Mouse (Mus musculus): ENCODE measurements around the gene Ilf3. TPM values are rescaled to one million over a fixed set of nuclear protein-coding genes. Genes with fewer than 3 reads are reported as not detected.
"Not testable (repeated sequence)": the region's sequence is repeated elsewhere in the genome, so short reads cannot be mapped to it uniquely, and the experiment has no call there.

Ilf3 gene
- total RNA-seq (2021), result 10 to 100 TPM; 17.2 to 19.4 TPM
- long read RNA-seq, experiment 1, partial matches to known transcripts, result 1 of 6 reads
- long read RNA-seq, experiment 1, other reads (novel, unspliced or antisense), result 2 of 6 reads
- long read RNA-seq, experiment 2, partial matches to known transcripts, result 5 of 9 reads
- long read RNA-seq, experiment 2, other reads (novel, unspliced or antisense), result 1 of 9 reads

GRCm38 (mm10) chr9:21367357-21368111 lies at the start of gene Ilf3:
TSS of gene Ilf3 (plus strand) at chr9:21367871.
- intact Hi-C loops (cut with DNase I), result loop anchor here (2.0 to 5.0 kb wide), 2 partner anchors 41 to 100 kb away; no protein-coding TSS in a partner anchor

GRCm38 (mm10) chr9:21318792-21319191 lies 48.9 kb upstream of the Ilf3 start:
- no peak for DNase-seq
- intact Hi-C loops (cut with DNase I), result no loop called here

More at GRCm38 (mm10) chr9:21367357-21368111, at the start of gene Ilf3:
- peak; percentile 99 to 100 for DNase-seq

- intact Hi-C loops (cut with DNase I), result no loop called here
- no peak for DNase-seq
These were observed 48.2 kb upstream of the Ilf3 start for GRCm38 (mm10) chr9:21319503-21319902.

GRCm38 (mm10) chr9:21320280-21320618 lies 47.4 kb upstream of the Ilf3 start:
- intact Hi-C loops (cut with DNase I), result no loop called here
- no peak for DNase-seq

GRCm38 (mm10) chr9:21320619-21321512 lies 46.8 kb upstream of the Ilf3 start, which contains the start of gene Slc44a2:
TSS of gene Slc44a2 (plus strand) at chr9:21320698.
- DNase-seq, result peak; percentile 82 to 83
- intact Hi-C loops (cut with DNase I), result no loop called here

- intact Hi-C loops (cut with DNase I), result no loop called here
- no peak for DNase-seq
These were observed 46.2 kb upstream of the Ilf3 start for GRCm38 (mm10) chr9:21321513-21321835.

- no peak for DNase-seq
- intact Hi-C loops (cut with DNase I), result no loop called here
These were observed 45.3 kb upstream of the Ilf3 start for GRCm38 (mm10) chr9:21322211-21322916.

- intact Hi-C loops (cut with DNase I); DNase-seq: not testable (repeated sequence)
These were observed 44.8 kb upstream of the Ilf3 start for GRCm38 (mm10) chr9:21322917-21323297.

- intact Hi-C loops (cut with DNase I), result no loop called here
- DNase-seq, result no peak
These were observed 43.4 kb upstream of the Ilf3 start for GRCm38 (mm10) chr9:21324269-21324668.

GRCm38 (mm10) chr9:21327569-21327968 lies 40.1 kb upstream of the Ilf3 start:
- intact Hi-C loops (cut with DNase I), result no loop called here
- DNase-seq, result no peak

GRCm38 (mm10) chr9:21328041-21328440 lies 39.6 kb upstream of the Ilf3 start:
- no peak for DNase-seq
- intact Hi-C loops (cut with DNase I), result no loop called here

GRCm38 (mm10) chr9:21329041-21329440 lies 38.6 kb upstream of the Ilf3 start:
- intact Hi-C loops (cut with DNase I), result no loop called here
- DNase-seq, result peak in 1 of 2 experiments; percentile 51

- intact Hi-C loops (cut with DNase I), result no loop called here
- no peak for DNase-seq
These were observed 37.9 kb upstream of the Ilf3 start for GRCm38 (mm10) chr9:21329699-21330289.

- DNase-seq, result no peak
- intact Hi-C loops (cut with DNase I), result no loop called here
These were observed 36.1 kb upstream of the Ilf3 start for GRCm38 (mm10) chr9:21331365-21332140.

GRCm38 (mm10) chr9:21332161-21333061 lies 35.3 kb upstream of the Ilf3 start:
- no peak for DNase-seq
- intact Hi-C loops (cut with DNase I), result no loop called here

GRCm38 (mm10) chr9:21333523-21333922 lies 34.1 kb upstream of the Ilf3 start:
- intact Hi-C loops (cut with DNase I), result no loop called here
- DNase-seq, result no peak

- no peak for DNase-seq
- intact Hi-C loops (cut with DNase I), result no loop called here
These were observed 32.9 kb upstream of the Ilf3 start for GRCm38 (mm10) chr9:21334747-21335146.

- intact Hi-C loops (cut with DNase I), result no loop called here
- DNase-seq, result no peak
These were observed 32.3 kb upstream of the Ilf3 start for GRCm38 (mm10) chr9:21335391-21335790.

Data from gastrocnemius, postnatal 36 days (tissue).